Mouse (Mus musculus): ENCODE results near the gene Fgfr3.

Gene Fgfr3

GRCm38 (mm10) chr5:33697534-33697933 is 23.9 kb upstream of the Fgfr3 start:
- in situ Hi-C loops (cut with MseI, MboI): no loop called here

DNA sequence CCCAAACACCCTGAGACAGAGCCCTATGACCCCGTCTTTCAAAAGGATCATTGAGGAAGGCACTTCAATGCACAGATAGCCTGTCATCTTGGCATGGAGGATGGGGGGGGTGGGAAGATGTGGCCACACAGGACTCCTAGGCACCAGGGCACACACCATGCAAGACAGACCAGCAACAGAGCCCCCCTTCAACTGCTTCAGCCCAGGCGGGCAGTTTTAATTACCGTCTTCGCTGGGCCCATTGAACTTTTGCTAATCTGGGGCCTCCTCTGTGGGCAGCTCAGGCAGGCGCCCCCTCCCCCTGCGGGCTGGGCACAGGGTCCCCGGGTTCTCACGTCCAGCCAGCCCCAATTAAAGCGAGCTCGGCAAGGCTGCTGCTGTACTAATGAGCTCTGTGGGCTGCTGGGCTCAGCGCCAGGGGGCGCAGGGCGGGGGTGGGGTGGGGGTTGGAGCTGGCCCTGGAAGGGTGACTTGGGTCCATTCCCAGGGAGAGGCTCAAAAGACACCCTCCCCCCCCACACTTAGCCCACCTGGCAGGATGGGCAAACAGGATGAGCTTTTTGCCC is 23.4 kb upstream of the Fgfr3 start:
- in situ Hi-C loops (cut with MseI, MboI): no loop called here

DNA sequence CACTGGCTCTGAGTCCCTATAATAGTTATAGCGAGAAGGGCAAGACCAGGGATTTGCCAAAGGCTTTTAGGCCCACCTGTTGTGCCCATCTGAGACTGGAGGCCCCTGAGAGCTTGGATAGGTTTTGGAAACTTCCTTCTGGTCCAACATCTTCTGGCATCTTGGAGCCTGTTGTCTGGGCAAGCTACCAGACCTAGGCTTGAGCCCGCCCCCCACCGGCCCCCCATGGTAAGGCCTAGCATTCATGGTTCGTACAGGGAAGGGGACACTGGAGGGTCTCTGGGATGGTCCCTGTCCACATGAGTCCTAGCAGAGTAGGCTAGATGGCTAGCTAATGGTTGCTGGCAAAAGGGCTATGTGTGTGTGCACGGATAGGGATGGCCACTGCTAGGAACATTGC is 22.8 kb upstream of the Fgfr3 start:
- in situ Hi-C loops (cut with MseI, MboI): no loop called here

DNA sequence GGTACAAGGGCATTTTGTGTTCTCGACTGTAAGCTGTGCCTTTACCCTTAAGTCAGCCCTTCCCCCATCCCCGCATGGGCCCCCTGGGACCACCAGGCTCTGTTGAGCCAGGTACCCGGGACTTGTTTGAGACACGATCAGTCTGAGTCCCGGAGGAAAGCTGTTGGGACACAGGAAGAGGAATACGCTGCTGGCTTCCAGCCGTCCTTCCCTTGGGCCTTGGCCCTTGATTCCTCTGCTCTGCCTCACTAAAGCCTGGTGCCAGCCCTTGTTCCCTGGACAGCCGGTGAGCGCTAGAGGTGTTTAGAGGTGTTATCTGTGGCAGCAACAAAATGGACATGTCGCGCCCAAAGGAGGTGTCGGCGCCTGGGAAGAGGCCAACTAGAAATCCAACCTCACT is 21.5 kb upstream of the Fgfr3 start:
- in situ Hi-C loops (cut with MseI, MboI): no loop called here

DNA sequence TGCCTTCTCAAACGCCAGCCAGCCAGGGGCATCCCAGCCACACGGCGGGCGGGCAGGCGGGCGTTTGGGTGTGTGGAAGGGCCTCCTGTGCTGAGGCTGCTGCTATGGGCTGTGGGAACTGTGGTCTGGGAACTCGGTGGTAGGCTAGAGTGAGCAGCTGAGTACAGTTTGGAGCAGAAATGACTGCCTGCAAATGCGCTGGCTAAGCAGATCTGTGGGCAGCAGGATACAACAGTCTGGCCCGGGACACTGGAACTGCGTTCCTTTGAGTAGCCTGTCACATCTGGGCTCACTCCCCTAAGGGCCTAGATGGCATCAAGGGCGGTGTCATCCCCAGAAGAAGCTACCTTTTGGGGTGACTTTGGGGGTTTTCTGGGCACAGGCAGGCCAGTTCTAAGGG is 19.6 kb upstream of the Fgfr3 start:
- in situ Hi-C loops (cut with MseI, MboI): no loop called here

DNA sequence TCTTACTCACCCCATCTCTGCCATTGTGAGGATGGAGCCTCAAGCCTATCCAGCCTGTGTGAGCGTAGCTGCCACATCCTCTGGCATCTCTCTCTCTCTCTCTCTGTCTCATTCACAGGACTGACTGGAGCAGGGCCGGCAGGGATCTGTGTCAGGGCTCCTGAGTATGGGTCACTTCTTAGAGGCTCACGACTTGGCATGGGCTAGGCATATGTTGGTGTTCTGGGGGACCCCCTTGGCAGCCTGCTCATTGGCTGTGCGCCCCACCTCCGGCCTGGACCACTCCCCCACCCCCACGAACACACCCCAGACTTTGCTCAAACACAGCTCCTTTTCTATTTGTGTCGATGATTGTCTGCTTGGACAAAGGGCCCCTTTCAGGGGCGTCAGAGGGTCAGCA is 17.5 kb upstream of the Fgfr3 start:
- in situ Hi-C loops (cut with MseI, MboI): no loop called here

GRCm38 (mm10) chr5:33704945-33705611 is 16.4 kb upstream of the Fgfr3 start:
- in situ Hi-C loops (cut with MseI, MboI): no loop called here

- in situ Hi-C loops (cut with MseI, MboI): no loop called here
Measured at GRCm38 (mm10) chr5:33705612-33706349, 15.7 kb upstream of the Fgfr3 start.

DNA sequence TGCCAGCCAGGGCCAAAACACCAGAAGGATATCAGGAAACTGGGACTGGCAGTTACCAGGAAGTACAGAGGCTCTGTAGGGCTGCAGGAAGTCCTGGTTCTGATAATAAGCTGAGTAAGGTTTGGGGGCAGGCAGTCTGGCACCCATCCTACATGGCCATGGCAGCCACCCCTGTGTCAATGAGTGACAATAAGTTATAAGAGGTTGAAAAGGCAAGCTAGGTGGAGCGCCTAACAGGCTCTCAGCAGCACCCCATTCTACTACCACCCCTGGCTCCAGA is 15.2 kb upstream of the Fgfr3 start:
- in situ Hi-C loops (cut with MseI, MboI): no loop called here

DNA sequence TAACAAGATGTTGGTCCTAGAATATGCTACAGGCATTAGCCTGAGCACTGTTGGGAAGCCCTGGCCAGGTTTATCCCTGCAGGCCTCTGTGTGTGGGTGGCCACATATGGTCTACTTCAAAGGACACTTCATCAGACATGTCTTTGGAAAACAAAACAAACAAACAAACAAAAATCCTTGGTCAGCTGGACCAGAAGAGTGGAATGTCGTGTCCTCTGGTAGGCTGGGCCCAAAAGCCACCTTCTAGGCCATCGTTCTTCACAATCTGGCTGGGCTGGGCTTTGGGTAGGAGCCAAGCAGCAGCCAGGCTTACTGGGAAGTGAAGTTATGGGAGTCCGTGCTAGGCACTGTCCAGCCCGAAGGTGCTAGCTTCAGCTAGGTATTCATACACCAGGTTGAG is 14.3 kb upstream of the Fgfr3 start:
- in situ Hi-C loops (cut with MseI, MboI): no loop called here

GRCm38 (mm10) chr5:33709037-33709436 is 12.4 kb upstream of the Fgfr3 start:
- in situ Hi-C loops (cut with MseI, MboI): no loop called here

DNA sequence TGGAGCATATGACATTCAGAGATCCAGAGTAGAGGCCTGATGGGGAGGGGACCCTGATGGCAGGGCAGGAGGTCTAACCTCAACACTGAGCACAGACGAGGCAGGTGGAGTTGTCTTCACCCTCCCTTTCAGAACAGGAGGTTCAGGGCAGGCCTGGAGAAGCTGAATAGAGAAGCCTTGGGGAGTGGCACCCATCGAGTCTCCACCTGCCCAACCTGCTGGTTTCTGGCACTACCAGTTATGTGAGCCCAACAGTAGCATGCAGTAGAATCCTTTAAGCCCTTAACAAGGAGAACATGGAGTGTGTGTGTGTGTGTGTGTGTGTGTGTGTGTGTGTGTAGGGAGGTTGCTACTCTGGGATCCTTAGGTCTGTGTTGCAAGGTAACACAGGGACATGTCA is 8.9 kb upstream of the Fgfr3 start:
- in situ Hi-C loops (cut with MseI, MboI): no loop called here

DNA sequence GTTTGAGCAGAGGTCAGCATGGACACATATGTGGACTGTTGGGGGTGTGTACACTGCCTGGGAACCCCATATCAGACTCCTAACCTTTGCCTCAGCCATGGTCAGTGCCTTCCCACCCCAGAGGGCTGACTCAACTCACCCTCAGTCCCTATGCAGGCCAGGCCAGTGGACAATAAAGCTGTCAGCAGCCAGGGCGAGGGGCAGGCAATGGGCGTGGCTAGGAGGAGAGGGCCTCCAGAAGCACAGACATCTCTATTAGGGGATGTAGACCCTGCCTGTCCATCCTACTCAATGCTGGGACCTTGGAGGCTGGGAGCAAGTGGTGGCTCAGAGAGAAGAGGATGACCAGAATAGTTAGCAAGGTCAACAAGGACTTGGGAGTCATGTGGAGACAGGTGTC is 6.3 kb upstream of the Fgfr3 start:
- in situ Hi-C loops (cut with MseI, MboI): no loop called here

DNA sequence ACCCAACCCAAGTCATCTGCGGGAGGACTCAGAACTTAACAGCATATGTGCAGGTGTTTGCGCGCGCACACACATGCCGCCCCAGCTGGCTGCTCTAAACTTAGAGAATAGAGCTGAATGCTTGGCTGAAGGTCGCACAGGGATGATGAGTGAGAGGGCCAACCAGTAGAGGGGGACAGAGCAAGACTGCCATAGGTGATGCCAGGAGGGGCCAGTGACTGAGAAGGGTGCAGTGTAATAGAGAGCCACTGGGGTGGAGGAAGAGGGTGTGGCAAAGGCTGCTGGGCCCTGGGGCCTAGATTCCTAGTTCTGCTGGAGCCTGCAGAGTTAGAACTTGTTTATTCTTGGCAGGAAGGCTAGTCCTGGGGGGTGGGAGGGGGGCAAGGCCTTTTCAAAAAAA is 5.0 kb upstream of the Fgfr3 start:
- in situ Hi-C loops (cut with MseI, MboI): no loop called here

- in situ Hi-C loops (cut with MseI, MboI): no loop called here
Measured at GRCm38 (mm10) chr5:33718460-33718859, 3.0 kb upstream of the Fgfr3 start.

DNA sequence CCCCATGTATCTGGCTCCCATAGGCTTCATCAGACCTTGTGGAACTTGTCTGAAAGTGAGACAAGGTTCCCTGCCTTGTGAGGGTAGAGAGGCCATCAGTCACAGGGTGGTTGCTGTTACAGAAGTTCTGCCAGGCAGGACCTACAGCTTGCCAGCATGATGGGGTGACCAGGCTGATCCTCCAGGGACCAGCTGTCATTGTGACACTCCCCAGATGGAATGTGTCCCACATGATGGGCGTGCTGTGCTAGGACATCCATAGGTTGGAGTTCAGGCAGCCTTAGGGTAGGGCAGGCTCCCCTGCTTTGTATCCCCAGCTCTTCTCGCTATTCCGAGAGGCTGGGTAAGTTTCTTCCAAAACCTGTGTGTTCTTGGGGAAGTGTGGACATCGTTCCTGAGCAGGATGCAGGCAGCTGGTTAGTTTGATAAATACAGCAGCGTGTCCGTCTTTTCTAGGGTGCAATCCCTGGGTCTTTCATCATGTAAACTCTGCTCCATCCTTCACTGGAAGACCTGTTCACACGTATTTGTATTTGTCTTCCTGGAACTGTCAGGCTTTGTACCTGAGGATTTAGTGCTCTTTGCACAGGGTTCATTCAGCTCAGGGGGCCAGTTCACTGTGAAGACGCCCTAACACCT is 503 bp upstream of the Fgfr3 start:
- in situ Hi-C loops (cut with MseI, MboI): loop anchor here in 1 of 2 experiments (5.0 kb wide), 1 partner anchor 34 kb away; no protein-coding TSS in a partner anchor

- in situ Hi-C loops (cut with MseI, MboI): loop anchor here in 1 of 2 experiments (5.0 kb wide), 1 partner anchor 35 kb away; no protein-coding TSS in a partner anchor
Measured at GRCm38 (mm10) chr5:33722266-33723018, 968 bp downstream of the Fgfr3 start.

- in situ Hi-C loops (cut with MseI, MboI): loop anchor here in 1 of 2 experiments (5.0 kb wide), 1 partner anchor 36 kb away; no protein-coding TSS in a partner anchor
Measured at GRCm38 (mm10) chr5:33723019-33723640, 1.7 kb downstream of the Fgfr3 start.

- in situ Hi-C loops (cut with MseI, MboI): loop anchor here in 1 of 2 experiments (5.0 kb wide), 1 partner anchor 37 kb away; no protein-coding TSS in a partner anchor
Measured at GRCm38 (mm10) chr5:33723641-33724465, 2.4 kb downstream of the Fgfr3 start.

- in situ Hi-C loops (cut with MseI, MboI): loop anchor here in 1 of 2 experiments (5.0 kb wide), 1 partner anchor 44 kb away; no protein-coding TSS in a partner anchor
Measured at GRCm38 (mm10) chr5:33726081-33726647, 4.7 kb downstream of the Fgfr3 start.
